Mouse (Mus musculus) CD4-positive, CD25-positive, alpha-beta regulatory T cell (primary cell): ENCODE measurements around the gene Gm1330. TPM values are rescaled to one million over a fixed set of nuclear protein-coding genes. Genes with fewer than 3 reads are reported as not detected.

ENCODE experiments used
- polyA plus RNA-seq: library from polyadenylated mRNA; unstranded; fragments of 100-300 nt; shearing (Covaris generic); gene quantifications from one replicate; pipeline ENCODE4 v1.2.1, GENCODE M21; 2017

Gene Gm1330
- polyA plus RNA-seq = not detected

DNA sequence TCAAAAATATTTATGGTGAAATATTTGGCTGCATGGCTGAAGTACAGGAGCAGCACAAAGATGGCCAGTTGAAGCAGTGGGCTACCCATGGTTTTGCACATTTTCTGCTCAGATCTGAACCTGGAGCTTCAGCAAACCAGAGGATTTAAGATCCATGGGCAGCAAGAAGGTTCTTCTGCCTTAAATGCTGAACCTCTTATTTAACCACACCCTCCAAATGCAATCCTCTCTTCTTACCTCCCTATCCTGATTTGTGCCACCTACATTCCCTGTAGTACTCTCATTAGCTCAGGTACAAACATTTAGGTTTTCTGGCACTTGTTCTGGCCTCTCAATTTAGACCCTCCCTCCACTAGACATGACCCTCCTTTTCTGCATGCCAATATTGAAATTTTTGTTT is at the start of gene Gm1330:
TSS of gene Gm1330 (minus strand) at position 101 of the 400 bp plus-strand sequence.

GRCm38 (mm10) chr2:149017137-149017536 is 14.1 kb upstream of the Gm1330 start, which contains the start of gene Gm10750:
Gene Gm10750, minus strand, starts transcription at chr2:149017237.

Other genes starting within 250 kb of the Gm1330 start
- not detected for gene Cst11, start 231.8 kb downstream of the Gm1330 start, polyA plus RNA-seq
- gene 8030411F24Rik, start 221.2 kb downstream of the Gm1330 start, polyA plus RNA-seq = not detected
- not detected for gene Cst12, start 213.9 kb downstream of the Gm1330 start, polyA plus RNA-seq
- not detected for gene Cst8, start 204.5 kb downstream of the Gm1330 start, polyA plus RNA-seq
- gene Cst13, start 183.2 kb downstream of the Gm1330 start, polyA plus RNA-seq = not detected
- gene Cst9, start 168.1 kb downstream of the Gm1330 start, polyA plus RNA-seq = not detected
- gene 9230104L09Rik, start 138.2 kb downstream of the Gm1330 start, polyA plus RNA-seq = not detected
- 140 TPM for gene Cst3, start 127.6 kb downstream of the Gm1330 start, polyA plus RNA-seq
- not detected for gene Gm10750, start 14.0 kb upstream of the Gm1330 start, polyA plus RNA-seq